Mouse (Mus musculus) heart, postnatal 14 days (tissue): ENCODE measurements around the gene Cog8. TPM values are rescaled to one million over a fixed set of nuclear protein-coding genes. Genes with fewer than 3 reads are reported as not detected.

ENCODE experiments used
- microRNA-seq, 2 experiments: library from miRNA; unstranded; fragments of <30 nt; microRNA quantifications; one replicate each; pipeline ENCODE4 v1.2.0; 2021 to 2022
- total RNA-seq, 2 experiments: library from RNA; stranded (reverse); gene quantifications; 2 replicates each; pipeline ENCODE4 v1.2.3; 2021

The Cog8 gene
- total RNA-seq, 2 experiments from 2014 or later, result 18.6 to 18.9 TPM

Small RNAs within 50 kb of the gene (microRNA-seq; reads per million reads assigned to microRNA genes)
- 0.81 to 1.3 reads per million in 2 experiments for gene Mir7075

Other genes starting within 250 kb of the Cog8 start
- 1 to 10 TPM; 1.2 to 1.9 TPM for gene Has3, start 186.4 kb downstream of the Cog8 start, total RNA-seq
- 10 to 100 TPM; 19.2 to 23.0 TPM for gene Utp4, start 163.1 kb downstream of the Cog8 start, total RNA-seq
- gene Sntb2, start 120.9 kb downstream of the Cog8 start, total RNA-seq, result 10 to 100 TPM; 19.9 to 21.0 TPM
- gene Vps4a, start 25.5 kb downstream of the Cog8 start, total RNA-seq, result 10 to 100 TPM; 55.6 to 59.1 TPM
- gene Pdf, start 8.1 kb downstream of the Cog8 start, total RNA-seq, result 10 to 100 TPM; 49.4 to 49.6 TPM
- 10 to 100 TPM; 19.5 to 24.2 TPM for gene Nip7, start 188 bp upstream of the Cog8 start, total RNA-seq
- not detected for gene Tmed6, start 9.0 kb upstream of the Cog8 start, total RNA-seq
- gene Terf2, start 39.9 kb upstream of the Cog8 start, total RNA-seq, result 10 to 100 TPM; 14.4 to 15.0 TPM
- 10 to 100 TPM; 35.0 to 39.5 TPM for gene Cyb5b, start 94.0 kb upstream of the Cog8 start, total RNA-seq
- 10 to 100 TPM; 36.5 to 36.6 TPM for gene Nfat5, start 236.8 kb upstream of the Cog8 start, total RNA-seq